Mouse (Mus musculus) MEL (cell line): Measurements from ENCODE around the gene Mob3b. TPM values are rescaled to one million over a fixed set of nuclear protein-coding genes. Genes with fewer than 3 reads are reported as not detected.

ENCODE experiments used
- DNase-seq: peaks from one replicate; pipeline ENCODE4 v3.0.0; 2011; ENCODE audit warnings: low read depth, low spot score
- H3K27ac ChIP-seq: 2 replicates; pipeline ENCODE4 v1.5.1; 2012; ENCODE audit warnings: low read depth, mild to moderate bottlenecking, control low read depth, low read length, moderate library complexity; ENCODE audit not compliant: control insufficient read depth
- H3K27me3 ChIP-seq, 2 experiments: fragments of 150-350 bp in 1 of 2; sonication (generic) in 1 of 2; 2 replicates each; pipeline ENCODE4 v1.6.1; 2012; ENCODE audit warnings: low read length in 2 of 2, mild to moderate bottlenecking in 2 of 2, improper control_type of control experiment in 1 of 2, moderate library complexity in 1 of 2; ENCODE audit not compliant: insufficient read depth in 2 of 2, control insufficient read depth in 1 of 2
- H3K36me3 ChIP-seq, 2 experiments: 2 replicates each; pipeline ENCODE4 v1.6.1; 2012 to 2014; ENCODE audit warnings: low read length in 2 of 2, improper control_type of control experiment in 1 of 2, inconsistent platforms in 1 of 2, mild to moderate bottlenecking in 1 of 2; ENCODE audit not compliant: insufficient read depth in 2 of 2, control insufficient read depth in 1 of 2
- H3K4me1 ChIP-seq, 2 experiments: fragments of 150-350 bp in 1 of 2; sonication (generic) in 1 of 2; 2 replicates each; pipeline ENCODE4 v1.6.1; 2012; ENCODE audit warnings: low read length in 2 of 2, improper control_type of control experiment in 1 of 2, mild to moderate bottlenecking in 1 of 2; ENCODE audit not compliant: insufficient read depth in 2 of 2, control insufficient read depth in 1 of 2
- H3K4me3 ChIP-seq, 2 experiments: fragments of 150-350 bp in 1 of 2; sonication (generic) in 1 of 2; 2 replicates each; pipeline ENCODE4 v1.5.1; 2012; ENCODE audit warnings: low read depth in 2 of 2, low read length in 2 of 2, mild to moderate bottlenecking in 2 of 2, moderate library complexity in 2 of 2, control low read depth in 1 of 2, improper control_type of control experiment in 1 of 2; ENCODE audit not compliant: control insufficient read depth in 1 of 2, insufficient read depth in 1 of 2
- H3K79me2 ChIP-seq: 2 replicates; pipeline ENCODE4 v1.6.1; 2012; ENCODE audit warnings: mild to moderate bottlenecking, low read length, moderate library complexity; ENCODE audit not compliant: control insufficient read depth, poor library complexity, insufficient read depth
- H3K9ac ChIP-seq: 2 replicates; pipeline ENCODE4 v1.6.1; 2012; ENCODE audit warnings: low read depth, mild to moderate bottlenecking, control low read depth, low read length, moderate library complexity; ENCODE audit not compliant: control insufficient read depth, poor library complexity, severe bottlenecking
- H3K9me3 ChIP-seq: fragments of 150-350 bp; sonication (generic); replicated peaks from 2 replicates; pipeline ENCODE4 v1.6.1; 2012; ENCODE audit warnings: mild to moderate bottlenecking, low read length, improper control_type of control experiment, moderate library complexity; ENCODE audit not compliant: insufficient read depth
- CHD1 ChIP-seq: IDR thresholded peaks from 2 replicates; pipeline ENCODE4 v1.6.1; 2012; ENCODE audit warnings: low read depth, mild to moderate bottlenecking, inconsistent platforms, low read length, improper control_type of control experiment
- E2F4 ChIP-seq: IDR thresholded peaks from 2 replicates; pipeline ENCODE4 v1.6.1; 2011; ENCODE audit warnings: low read depth, low read length, improper control_type of control experiment, borderline replicate concordance
- GABPA ChIP-seq: IDR thresholded peaks from 2 replicates; pipeline ENCODE4 v1.6.1; 2012; ENCODE audit warnings: low read depth, mild to moderate bottlenecking, inconsistent platforms, low read length, improper control_type of control experiment, moderate library complexity
- GATA1 ChIP-seq: IDR thresholded peaks from 2 replicates; pipeline ENCODE4 v1.6.1; 2011; ENCODE audit warnings: low read depth, low read length, improper control_type of control experiment
- HCFC1 ChIP-seq: IDR thresholded peaks from 2 replicates; pipeline ENCODE4 v1.6.1; 2012; ENCODE audit warnings: low read depth, mild to moderate bottlenecking, inconsistent platforms, low read length, improper control_type of control experiment, moderate library complexity
- MAFK ChIP-seq: IDR thresholded peaks from 2 replicates; pipeline ENCODE4 v1.6.1; 2011; ENCODE audit warnings: low read depth, mild to moderate bottlenecking, low read length, improper control_type of control experiment, borderline replicate concordance
- MYB ChIP-seq: IDR thresholded peaks from 2 replicates; pipeline ENCODE4 v1.6.1; 2011; ENCODE audit warnings: mild to moderate bottlenecking, low read depth, low read length, improper control_type of control experiment
- POLR2A ChIP-seq, 2 experiments: IDR thresholded peaks; 2 replicates each; pipeline ENCODE4 v1.6.1; 2011 to 2012; ENCODE audit warnings: low read length in 2 of 2, mild to moderate bottlenecking in 2 of 2, control low read depth in 1 of 2, improper control_type of control experiment in 1 of 2, low read depth in 1 of 2, moderate library complexity in 1 of 2; ENCODE audit not compliant: control insufficient read depth in 1 of 2, insufficient read depth in 1 of 2, poor library complexity in 1 of 2
- POLR2AphosphoS2 ChIP-seq: IDR thresholded peaks from 2 replicates; pipeline ENCODE4 v1.6.1; 2011; ENCODE audit warnings: low read length, improper control_type of control experiment
- RAD21 ChIP-seq: IDR thresholded peaks from 2 replicates; pipeline ENCODE4 v1.6.1; 2011; ENCODE audit warnings: mild to moderate bottlenecking, low read depth, low read length, improper control_type of control experiment
- TCF12 ChIP-seq: IDR thresholded peaks from 2 replicates; pipeline ENCODE4 v1.6.1; 2014; ENCODE audit warnings: low read depth, mild to moderate bottlenecking, inconsistent platforms, low read length, improper control_type of control experiment, moderate library complexity
- USF2 ChIP-seq, 2 experiments: IDR thresholded peaks; 2 replicates each; pipeline ENCODE4 v1.6.1; 2011 to 2012; ENCODE audit warnings: improper control_type of control experiment in 2 of 2, low read length in 2 of 2, borderline replicate concordance in 1 of 2, inconsistent platforms in 1 of 2, low read depth in 1 of 2, mild to moderate bottlenecking in 1 of 2; ENCODE audit not compliant: insufficient read depth in 1 of 2
- ZKSCAN1 ChIP-seq: IDR thresholded peaks from 2 replicates; pipeline ENCODE4 v1.6.1; 2012; ENCODE audit warnings: low read depth, mild to moderate bottlenecking, inconsistent platforms, low read length, improper control_type of control experiment, moderate library complexity
- ZNF384 ChIP-seq: IDR thresholded peaks from 2 replicates; pipeline ENCODE4 v1.6.1; 2012; ENCODE audit warnings: low read depth, mild to moderate bottlenecking, inconsistent platforms, low read length, improper control_type of control experiment
- polyA plus RNA-seq, 2 experiments: library from polyadenylated mRNA; stranded (reverse) in 1 of 2; unstranded in 1 of 2; fragments of >175 nt in 1 of 2; fragments of >200 nt in 1 of 2; gene quantifications; 2 replicates each; pipeline versions ENCODE4 v1.2.1 to v1.2.4; 2012; ENCODE audit warnings: low replicate concordance in 2 of 2, low read depth in 1 of 2; ENCODE audit not compliant: insufficient read length in 2 of 2, insufficient read depth in 1 of 2, missing spikeins in 1 of 2
- total RNA-seq: library from RNA; depleted of rRNA; stranded (reverse); fragments of 300-350 nt; gene quantifications from 2 replicates; pipeline ENCODE4 v1.2.3, GENCODE M21; 2012

Gene Mob3b
- total and polyA plus RNA-seq, 3 experiments, result 3.8 to 4.2 TPM; not detected in 1

GRCm38 (mm10) chr4:35051152-35051551 lies 106.1 kb downstream of the Mob3b start:
- Histone ChIP-seq H3K79me2 (no peaks in the 10 kb centered on the region), H3K4me3 (no peak overlapping the region), H3K36me3 (no peaks in the 10 kb centered on the region), H3K4me1 (no peaks in the 10 kb centered on the region), H3K27ac (no peak overlapping the region), H3K9ac (no peak overlapping the region), H3K27me3 (no peaks in the 10 kb centered on the region), H3K9me3 (no peaks in the 10 kb centered on the region)
- TF ChIP-seq TCF12 (no peak), E2F4 (no peak), GATA1 (no peak), RAD21 (no peak), ZKSCAN1 (no peak), CHD1 (no peak)
- DNase-seq, result no peak

- Histone ChIP-seq H3K36me3 (no peaks in the 10 kb centered on the region), H3K4me1 (no peaks in the 10 kb centered on the region), H3K27me3 (no peaks in the 10 kb centered on the region), H3K27ac (no peak overlapping the region), H3K79me2 (no peaks in the 10 kb centered on the region), H3K9me3 (no peaks in the 10 kb centered on the region), H3K9ac (no peak overlapping the region), H3K4me3 (no peak overlapping the region)
- no peak for TF ChIP-seq POLR2AphosphoS2
- no peak for DNase-seq
Observed at GRCm38 (mm10) chr4:35049742-35050058, 107.6 kb downstream of the Mob3b start.

- H3K27me3 ChIP-seq, result no peaks in the 10 kb centered on the region
- DNase-seq, result no peak
- H3K9ac ChIP-seq, result no peak overlapping the region
- no peak overlapping the region for H3K4me3 ChIP-seq
- no peak for TF ChIP-seq MAFK
- H3K9me3 ChIP-seq, result no peaks in the 10 kb centered on the region
- H3K27ac ChIP-seq, result no peak overlapping the region
- no peaks in the 10 kb centered on the region for H3K36me3 ChIP-seq
- no peaks in the 10 kb centered on the region for H3K79me2 ChIP-seq
- no peaks in the 10 kb centered on the region for H3K4me1 ChIP-seq
Observed at GRCm38 (mm10) chr4:35049036-35049741, 108.1 kb downstream of the Mob3b start.

- no peak for DNase-seq
- Histone ChIP-seq H3K27me3 (no peaks in the 10 kb centered on the region), H3K79me2 (no peaks in the 10 kb centered on the region), H3K4me1 (no peaks in the 10 kb centered on the region), H3K9me3 (no peaks in the 10 kb centered on the region), H3K36me3 (no peaks in the 10 kb centered on the region), H3K27ac (no peak overlapping the region), H3K4me3 (no peak overlapping the region), H3K9ac (no peak overlapping the region)
- TF ChIP-seq GABPA (no peak), USF2 (IDR thresholded peaks at IDR 0.05; ENCODE audit: borderline replicate concordance in 1 of 2, insufficient read depth in 1 of 2, low read depth in 1 of 2, low read length in 2 of 2) (no peak), ZNF384 (no peak), POLR2A (IDR thresholded peaks at IDR 0.05; ENCODE audit: control insufficient read depth in 1 of 2, insufficient read depth in 1 of 2, low read depth in 1 of 2, low read length in 2 of 2, poor library complexity in 1 of 2) (no peak), MYB (no peak), E2F4 (no peak), HCFC1 (no peak)
Observed at GRCm38 (mm10) chr4:35040896-35041295, 116.4 kb downstream of the Mob3b start.
